Mouse (Mus musculus): ENCODE data around the gene Map2k2. TPM values are rescaled to one million over a fixed set of nuclear protein-coding genes. Genes with fewer than 3 reads are reported as not detected.
A peak's percentile ranks its signal among the peaks of the same experiment; 100 is the strongest.
"Not testable (repeated sequence)": the region's sequence is repeated elsewhere in the genome, so short reads cannot be mapped to it uniquely, and the experiment has no call there.

Gene Map2k2
- polyA plus RNA-seq, 1 experiment: 189 TPM

DNA sequence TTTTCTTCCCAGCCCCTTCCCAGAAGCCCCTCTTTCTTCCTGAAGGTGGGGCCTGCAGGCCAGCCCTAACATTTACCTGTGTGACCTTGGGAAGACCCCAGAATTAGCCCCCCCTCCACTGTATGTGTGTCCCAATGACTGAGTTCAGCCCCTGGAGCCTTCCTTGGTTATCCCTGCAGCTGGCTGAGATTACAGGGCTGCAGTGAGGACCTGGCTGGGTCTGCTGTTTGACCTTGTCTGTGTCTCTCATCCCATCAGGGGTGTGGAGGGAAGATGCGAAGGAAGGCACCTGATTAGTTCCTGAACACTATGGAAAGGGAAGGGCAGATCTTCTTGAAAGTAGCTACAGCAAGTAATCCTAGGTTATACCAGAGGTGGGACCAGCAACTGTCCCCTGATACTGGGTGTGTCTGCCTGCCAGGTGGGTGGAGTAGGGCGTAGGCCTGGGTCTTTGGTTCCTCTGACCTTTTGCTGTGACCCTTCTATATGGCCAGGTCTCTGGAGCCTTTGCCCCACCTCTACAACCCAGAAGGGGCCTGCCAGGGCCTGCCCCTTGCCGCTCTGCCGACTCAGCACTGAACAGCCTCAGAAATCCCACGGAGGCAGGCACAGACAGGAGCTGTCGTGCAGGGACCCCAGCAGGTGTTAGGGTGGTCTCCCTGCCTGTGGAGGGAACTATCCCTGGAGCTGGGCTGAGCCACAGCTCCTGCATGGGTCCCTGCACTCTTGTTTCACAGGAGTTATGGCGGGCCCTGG is 35.9 kb downstream of the Map2k2 start:
- DNase-seq (ENCODE audit: extremely low spot score in 1 of 2, low spot score in 1 of 2): no peak

- no peak for DNase-seq (ENCODE audit: extremely low spot score in 1 of 2, low spot score in 1 of 2)
Observed at GRCm38 (mm10) chr10:81142551-81142981, 36.9 kb downstream of the Map2k2 start.

- DNase-seq (ENCODE audit: extremely low spot score in 1 of 2, low spot score in 1 of 2): no peak
Observed at GRCm38 (mm10) chr10:81143157-81143633, 37.5 kb downstream of the Map2k2 start.

DNA sequence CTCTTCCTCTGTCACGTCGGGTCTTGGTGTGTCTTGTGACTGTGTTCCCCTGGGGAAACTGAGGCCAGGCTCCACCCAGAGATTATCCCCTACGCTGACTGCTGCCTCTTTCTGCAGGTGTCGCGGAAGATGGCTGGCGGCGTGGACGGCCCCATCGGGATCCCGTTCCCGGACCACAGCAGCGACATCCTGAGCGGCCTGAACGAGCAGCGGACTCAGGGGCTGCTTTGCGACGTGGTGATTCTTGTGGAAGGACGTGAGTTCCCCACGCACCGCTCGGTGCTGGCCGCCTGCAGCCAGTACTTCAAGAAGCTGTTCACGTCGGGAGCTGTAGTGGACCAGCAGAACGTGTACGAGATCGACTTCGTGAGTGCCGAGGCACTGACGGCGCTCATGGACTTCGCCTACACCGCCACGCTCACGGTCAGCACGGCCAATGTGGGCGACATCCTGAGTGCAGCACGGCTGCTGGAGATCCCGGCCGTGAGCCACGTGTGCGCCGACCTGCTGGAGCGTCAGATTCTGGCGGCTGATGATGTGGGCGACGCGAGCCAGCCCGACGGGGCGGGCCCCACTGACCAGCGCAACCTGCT is 38.2 kb downstream of the Map2k2 start:
- DNase-seq (ENCODE audit: extremely low spot score in 1 of 2, low spot score in 1 of 2): no peak

- no peak for DNase-seq (ENCODE audit: extremely low spot score in 1 of 2, low spot score in 1 of 2)
Observed at GRCm38 (mm10) chr10:81144667-81145066, 39.0 kb downstream of the Map2k2 start.

DNA sequence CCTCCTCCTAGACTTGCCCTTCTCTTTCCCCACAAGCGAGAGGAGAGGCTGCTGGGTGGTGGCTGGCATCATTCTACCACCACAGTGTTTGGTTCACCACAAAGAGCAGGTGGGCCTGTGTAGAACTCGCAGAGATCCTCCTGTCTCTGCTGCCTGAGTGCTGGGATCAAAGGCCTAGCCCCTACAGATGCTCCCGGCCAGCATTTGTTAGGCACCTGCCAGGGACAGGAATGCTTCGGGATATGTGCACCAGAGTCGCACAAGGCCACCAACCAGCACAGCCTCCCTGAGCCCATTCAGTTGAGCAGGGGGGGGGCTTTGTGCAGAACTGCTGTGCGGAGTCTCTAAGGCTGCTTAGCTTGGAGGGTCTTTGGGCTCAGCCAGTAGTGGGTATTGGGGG is 39.6 kb downstream of the Map2k2 start:
- no peak for DNase-seq (ENCODE audit: extremely low spot score in 1 of 2, low spot score in 1 of 2)

DNA sequence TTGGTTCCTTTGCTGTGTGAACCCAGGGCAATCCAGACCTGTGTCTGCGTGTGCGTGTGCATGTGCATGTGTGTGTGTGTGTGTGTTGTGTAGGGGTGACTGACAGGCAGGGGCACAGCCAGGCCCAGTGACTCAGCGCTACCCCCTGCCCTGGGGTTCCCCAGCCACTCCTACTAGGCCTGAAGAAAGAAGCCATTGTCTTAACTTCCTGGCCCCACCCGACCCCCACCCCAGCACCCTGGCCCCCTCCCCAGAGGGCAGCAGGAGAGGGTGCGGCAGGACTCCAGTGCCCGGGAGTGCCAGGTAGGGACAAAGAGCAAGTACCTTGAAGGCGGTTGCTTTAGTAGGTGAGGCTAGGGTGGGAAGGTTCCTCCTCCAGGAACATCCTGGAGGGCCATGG is 40.1 kb downstream of the Map2k2 start:
- no peak for DNase-seq (ENCODE audit: extremely low spot score in 1 of 2, low spot score in 1 of 2)

DNA sequence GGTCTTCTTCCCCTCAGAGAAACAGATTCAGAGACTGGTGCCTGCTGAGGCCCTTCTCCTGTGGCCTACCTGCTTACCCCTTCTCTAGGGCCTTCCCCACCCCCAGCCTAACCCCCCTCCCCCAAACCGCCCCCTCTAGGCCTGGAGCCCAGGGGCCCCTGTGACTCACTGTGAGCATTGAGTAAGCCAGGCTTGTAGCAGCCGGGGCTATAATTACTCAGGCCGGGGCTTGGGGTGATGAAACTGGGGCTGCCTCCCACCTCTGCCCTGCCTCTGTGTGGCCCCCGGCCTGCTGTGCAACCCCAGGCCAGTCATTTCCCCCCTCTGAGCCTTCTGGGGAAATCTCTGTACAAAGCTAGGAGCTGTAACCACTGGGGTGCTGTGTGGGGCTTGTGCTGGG is 40.6 kb downstream of the Map2k2 start:
- DNase-seq (ENCODE audit: extremely low spot score in 1 of 2, low spot score in 1 of 2): no peak

GRCm38 (mm10) chr10:81151261-81151660 is 45.5 kb downstream of the Map2k2 start:
- no peak for DNase-seq (ENCODE audit: extremely low spot score in 1 of 2, low spot score in 1 of 2)

DNA sequence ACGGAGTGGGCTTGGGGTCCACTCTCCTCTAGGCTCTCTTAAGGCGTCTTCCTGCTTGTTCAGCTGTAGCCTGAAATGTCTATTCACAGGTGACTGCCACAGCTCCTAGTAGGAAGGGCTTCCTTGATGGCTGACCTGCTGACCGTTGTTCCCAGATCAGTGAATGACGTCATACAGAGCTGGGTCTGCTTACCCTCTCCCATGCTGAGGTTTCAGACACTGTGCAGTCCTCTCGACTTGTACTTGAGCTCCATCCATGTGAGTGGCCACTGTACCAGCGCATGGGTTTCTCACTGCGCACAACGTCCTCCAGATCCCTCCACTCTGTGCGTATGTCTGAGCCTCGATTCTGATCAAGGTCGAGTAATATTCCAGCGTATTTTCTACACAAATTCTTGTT is 46.9 kb downstream of the Map2k2 start:
- DNase-seq (ENCODE audit: extremely low spot score in 1 of 2, low spot score in 1 of 2): no peak

- DNase-seq (ENCODE audit: extremely low spot score in 1 of 2, low spot score in 1 of 2): no peak
Observed at GRCm38 (mm10) chr10:81154313-81154712, 48.6 kb downstream of the Map2k2 start.

DNA sequence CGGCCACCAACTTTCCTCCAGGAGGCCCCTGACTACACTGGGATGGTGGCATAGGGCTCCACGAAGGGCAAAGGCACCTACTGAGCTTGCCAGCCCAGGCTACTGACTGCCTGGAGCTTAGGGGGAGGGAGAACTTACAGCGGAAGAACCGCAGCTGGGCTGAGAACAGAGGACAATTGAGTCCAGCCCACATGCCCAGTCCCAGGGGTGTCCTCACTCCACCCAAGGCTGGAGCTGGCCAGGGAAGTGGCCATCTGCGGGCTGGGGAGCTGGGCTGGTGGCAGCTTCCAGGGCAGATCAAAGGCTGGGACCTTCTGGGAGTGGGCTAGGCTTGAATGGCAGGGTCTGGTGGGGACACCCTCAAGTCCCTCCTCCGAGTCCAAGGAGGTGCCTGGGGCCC is 49.0 kb downstream of the Map2k2 start:
- no peak for DNase-seq (ENCODE audit: extremely low spot score in 1 of 2, low spot score in 1 of 2)

DNA sequence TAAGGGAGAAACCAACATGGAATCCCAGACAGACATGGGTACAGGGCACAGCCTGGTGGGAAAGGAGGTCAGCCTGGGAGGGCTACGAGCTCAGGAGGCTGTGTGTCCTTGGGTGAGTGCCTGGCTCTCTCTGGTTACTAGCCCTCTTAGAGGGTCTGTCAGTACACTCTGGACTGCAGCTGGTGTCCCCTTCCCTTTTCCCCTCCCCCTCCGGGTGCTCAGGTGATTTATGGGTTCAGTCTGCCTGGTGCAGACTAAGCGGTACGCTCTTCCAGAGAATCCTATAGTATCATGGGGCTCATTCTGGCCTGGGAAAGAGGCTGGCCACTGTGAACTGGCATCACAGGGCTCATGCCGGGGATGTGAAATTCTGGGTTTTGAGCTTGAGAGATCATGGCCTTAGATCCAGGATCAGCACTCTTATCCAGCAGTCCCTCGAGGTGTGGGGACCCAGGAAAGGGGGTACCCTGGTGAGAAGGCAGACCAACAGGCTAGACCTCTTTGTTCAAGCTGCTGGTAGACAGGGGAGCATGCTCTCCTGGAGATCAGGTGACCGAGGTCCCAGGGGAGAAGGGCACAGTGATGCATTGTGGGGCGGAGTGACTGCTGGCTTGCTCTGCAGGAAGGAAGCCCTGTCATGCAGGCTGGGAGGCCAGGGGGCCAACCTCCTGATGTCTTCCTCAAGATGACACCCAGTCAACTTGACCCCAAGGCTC is 56.0 kb downstream of the Map2k2 start:
- DNase-seq (ENCODE audit: extremely low spot score in 1 of 2, low spot score in 1 of 2): no peak

GRCm38 (mm10) chr10:81162318-81162652 is 56.6 kb downstream of the Map2k2 start:
- no peak for DNase-seq (ENCODE audit: extremely low spot score in 1 of 2, low spot score in 1 of 2)

- no peak for DNase-seq (ENCODE audit: extremely low spot score in 1 of 2, low spot score in 1 of 2)
Observed at GRCm38 (mm10) chr10:81165118-81165517, 59.4 kb downstream of the Map2k2 start.

- peak; percentile 99 to 100 for DNase-seq (ENCODE audit: extremely low spot score in 1 of 2, low spot score in 1 of 2)
Observed at GRCm38 (mm10) chr10:81167200-81168086, 61.7 kb downstream of the Map2k2 start, which contains the start of gene Pias4. Pias4 (minus strand) TSS chr10:81167923.

GRCm38 (mm10) chr10:81168087-81168431 is 62.3 kb downstream of the Map2k2 start:
- no peak for DNase-seq (ENCODE audit: extremely low spot score in 1 of 2, low spot score in 1 of 2)

DNA sequence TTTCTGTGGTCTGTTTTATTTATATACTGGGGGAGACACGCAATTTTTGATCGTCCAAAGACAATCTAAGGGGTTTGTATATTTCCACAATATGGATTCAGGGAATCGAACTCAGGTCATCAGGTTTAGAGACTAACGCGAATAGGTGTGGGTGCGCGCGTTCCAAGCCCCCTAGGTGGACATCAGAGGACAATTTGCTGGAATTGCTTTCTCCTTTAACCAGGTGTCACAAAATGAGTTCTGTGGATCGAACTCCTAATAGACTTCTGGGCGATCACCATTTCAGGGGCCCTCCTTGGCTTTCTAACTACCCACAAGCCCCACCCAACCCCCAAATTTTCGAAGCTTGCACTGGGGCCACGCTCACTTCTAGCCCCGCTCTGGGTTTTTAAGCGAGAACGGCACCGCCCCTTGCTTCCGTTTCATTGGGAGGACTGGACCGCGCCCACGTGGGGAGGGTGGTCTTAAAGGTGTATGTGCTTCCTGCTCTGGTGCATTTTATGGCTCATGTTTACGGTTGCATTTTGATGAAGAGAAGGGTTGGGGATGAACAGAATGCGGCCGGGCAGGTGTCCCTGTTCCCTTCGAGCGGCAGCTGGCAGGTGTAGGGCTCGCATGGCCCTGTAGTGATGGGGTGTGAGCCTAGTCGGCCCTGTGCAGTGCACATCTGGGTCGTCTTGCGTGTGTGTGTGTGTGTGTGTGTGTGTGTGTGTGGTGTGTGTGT is 63.0 kb downstream of the Map2k2 start:
- DNase-seq (ENCODE audit: extremely low spot score in 1 of 2, low spot score in 1 of 2): peak in 1 of 2 experiments; percentile 79

DNA sequence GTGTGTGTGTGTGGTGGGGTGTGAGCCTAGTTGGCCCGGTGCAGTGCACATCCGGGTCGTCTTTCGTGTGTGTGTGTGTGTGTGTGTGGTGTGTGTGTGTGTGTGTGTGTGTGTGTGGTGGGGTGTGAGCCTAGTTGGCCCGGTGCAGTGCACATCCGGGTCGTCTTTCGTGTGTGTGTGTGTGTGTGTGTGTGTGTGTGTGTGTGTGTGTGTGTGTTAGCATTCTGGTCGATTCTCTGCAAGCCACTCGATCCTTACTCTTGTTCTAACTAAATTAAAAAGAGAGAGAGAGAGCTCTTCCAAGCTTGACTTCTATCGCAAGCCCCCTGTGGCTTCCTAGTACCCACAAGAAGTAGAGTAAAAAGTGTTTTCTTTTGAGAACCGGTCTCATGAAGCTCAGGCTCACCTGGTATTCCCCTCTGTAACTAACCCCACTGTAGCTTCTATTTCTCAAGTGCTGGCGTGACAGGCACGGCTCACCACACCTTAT is 63.7 kb downstream of the Map2k2 start:
- not testable (repeated sequence) for DNase-seq (ENCODE audit: extremely low spot score in 1 of 2, low spot score in 1 of 2)

DNA sequence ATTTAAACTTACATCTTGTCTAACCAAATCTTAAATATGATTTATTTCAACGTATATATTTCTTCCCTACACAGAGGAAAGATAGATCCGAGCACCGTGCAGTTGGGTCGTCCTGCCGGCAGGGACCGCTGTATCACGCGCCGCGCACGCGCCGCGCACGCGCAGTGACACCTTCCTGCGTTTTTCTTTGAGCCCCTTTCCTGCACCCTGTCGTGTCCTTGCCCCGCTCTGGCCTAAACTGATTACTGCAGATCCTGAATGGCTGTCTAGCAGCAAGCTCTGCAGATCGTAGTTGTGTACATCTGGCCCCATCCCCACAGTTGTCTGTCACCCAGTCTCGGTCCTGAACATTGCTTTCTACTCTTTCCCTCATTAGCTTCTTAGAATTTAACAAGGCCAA is 67.4 kb downstream of the Map2k2 start:
- peak; percentile 69 to 88 for DNase-seq (ENCODE audit: extremely low spot score in 1 of 2, low spot score in 1 of 2)
